Mouse (Mus musculus): Measurements from ENCODE around the gene Plcb2.

Gene Plcb2

GRCm38 (mm10) chr2:118693370-118693966, 34.8 kb downstream of the Plcb2 start:
- DNase-seq (ENCODE audit: extremely low spot score, low spot score), result no peak

- no peak for DNase-seq (ENCODE audit: extremely low spot score, low spot score)
Measured at GRCm38 (mm10) chr2:118689875-118690274, 38.4 kb downstream of the Plcb2 start.

GRCm38 (mm10) chr2:118687791-118688190, 40.4 kb downstream of the Plcb2 start:
- DNase-seq (ENCODE audit: extremely low spot score, low spot score), result no peak

GRCm38 (mm10) chr2:118686693-118687092, 41.5 kb downstream of the Plcb2 start:
- no peak for DNase-seq (ENCODE audit: extremely low spot score, low spot score)

- DNase-seq (ENCODE audit: extremely low spot score, low spot score), result no peak
Measured at GRCm38 (mm10) chr2:118685088-118685487, 43.1 kb downstream of the Plcb2 start.

GRCm38 (mm10) chr2:118682544-118683260, 45.5 kb downstream of the Plcb2 start:
- DNase-seq (ENCODE audit: extremely low spot score, low spot score), result no peak

- no peak for DNase-seq (ENCODE audit: extremely low spot score, low spot score)
Measured at GRCm38 (mm10) chr2:118680926-118681325, 47.3 kb downstream of the Plcb2 start.

- no peak for DNase-seq (ENCODE audit: extremely low spot score, low spot score)
Measured at GRCm38 (mm10) chr2:118679577-118679976, 48.7 kb downstream of the Plcb2 start.

GRCm38 (mm10) chr2:118677817-118678216, 50.4 kb downstream of the Plcb2 start:
- no peak for DNase-seq (ENCODE audit: extremely low spot score, low spot score)

GRCm38 (mm10) chr2:118676839-118677741, 51.1 kb downstream of the Plcb2 start:
- DNase-seq (ENCODE audit: extremely low spot score, low spot score), result peak; percentile 53

- DNase-seq (ENCODE audit: extremely low spot score, low spot score), result no peak
Measured at GRCm38 (mm10) chr2:118674500-118674899, 53.7 kb downstream of the Plcb2 start.

- DNase-seq (ENCODE audit: extremely low spot score, low spot score), result no peak
Measured at GRCm38 (mm10) chr2:118673686-118674465, 54.4 kb downstream of the Plcb2 start.

- no peak for DNase-seq (ENCODE audit: extremely low spot score, low spot score)
Measured at GRCm38 (mm10) chr2:118671728-118672127, 56.5 kb downstream of the Plcb2 start.

- DNase-seq (ENCODE audit: extremely low spot score, low spot score), result no peak
Measured at GRCm38 (mm10) chr2:118669785-118670184, 58.5 kb downstream of the Plcb2 start.

- no peak for DNase-seq (ENCODE audit: extremely low spot score, low spot score)
Measured at GRCm38 (mm10) chr2:118669245-118669644, 59.0 kb downstream of the Plcb2 start.

- no peak for DNase-seq (ENCODE audit: extremely low spot score, low spot score)
Measured at GRCm38 (mm10) chr2:118667181-118667580, 61.1 kb downstream of the Plcb2 start.

- no peak for DNase-seq (ENCODE audit: extremely low spot score, low spot score)
Measured at GRCm38 (mm10) chr2:118665616-118666015, 62.6 kb downstream of the Plcb2 start.

- DNase-seq (ENCODE audit: extremely low spot score, low spot score), result no peak
Measured at GRCm38 (mm10) chr2:118664975-118665516, 63.2 kb downstream of the Plcb2 start.

- DNase-seq (ENCODE audit: extremely low spot score, low spot score), result no peak
Measured at GRCm38 (mm10) chr2:118663804-118664766, 64.2 kb downstream of the Plcb2 start.
